Comparison of ENCODE assay signal across 11 mouse cellular contexts in the genomic region with DNA sequence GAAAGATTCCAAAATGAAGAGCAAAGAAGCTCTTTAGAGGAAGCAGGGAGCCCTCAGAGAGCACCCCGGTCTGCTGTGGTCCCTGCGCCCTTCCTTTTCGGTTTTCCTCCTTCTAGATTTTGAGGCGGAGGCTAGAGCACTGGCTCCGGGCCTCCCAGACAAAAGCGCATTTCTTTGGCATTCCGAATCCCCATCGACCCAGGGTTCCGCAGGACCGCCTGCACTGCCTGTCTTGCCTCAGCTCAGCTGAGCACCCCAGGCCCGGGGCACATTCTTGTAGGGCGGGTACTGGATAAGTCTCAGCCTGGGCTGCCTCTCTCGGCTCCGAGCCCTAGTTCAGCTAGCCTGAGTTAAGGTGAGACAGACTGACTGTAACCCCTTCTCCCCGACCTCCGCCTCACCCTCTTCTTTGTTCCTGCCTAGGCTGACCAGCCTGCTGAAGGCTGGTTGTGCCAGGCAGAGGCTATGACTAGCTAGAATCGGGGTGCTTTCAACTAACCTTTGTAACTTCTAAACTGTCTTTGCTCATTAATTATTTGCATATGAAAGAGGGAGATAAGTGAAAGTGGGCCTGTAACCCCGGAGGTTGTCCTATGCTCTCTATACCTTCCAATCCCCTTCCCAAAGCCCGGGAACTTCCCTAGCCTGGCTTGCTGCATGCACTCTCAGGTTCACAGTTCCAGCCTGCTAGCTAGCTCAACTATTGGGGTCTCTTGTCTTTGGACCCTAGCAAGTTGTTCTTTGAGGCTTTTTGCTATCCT. TPM values are rescaled to one million over a fixed set of nuclear protein-coding genes. Genes with fewer than 3 reads are reported as not detected.
A peak's percentile ranks its signal among the peaks of the same experiment; 100 is the strongest.
DNase-seq lines count a peak whose midpoint lies in the region; ATAC-seq and TF ChIP-seq lines count a peak whose summit lies in the region.
"Had no signal": no experiment of that assay in that cellular context is flagged by ENCODE, and none has a peak within 500 bp of the region (broad histone marks: within the 10 kb centered on the region; RNA-seq: fewer than 3 reads in every experiment).

No protein-coding gene starts in this region.

- ATAC-seq in G1E (ENCODE audit: extremely low read depth, insufficient number of reproducible peaks, low FRiP score, poor library complexity, severe bottlenecking): no peak
- ATAC-seq in limb, embryonic 14.5 days (ENCODE audit: low FRiP score, low read depth): no peak
- ATAC-seq in CD4-positive, CD25-positive, alpha-beta regulatory T cell, adult 4 months: no peak

- H3K27ac ChIP-seq in embryonic fibroblast, embryonic 13.5 days (ENCODE audit: insufficient read depth, low read length): peak overlapping the region; percentile 41
- no peak overlapping the region for H3K27ac ChIP-seq in limb, embryonic 14.5 days (replicated peaks; ENCODE audit: low read depth, low read length)
- H3K27ac ChIP-seq: liver, embryonic 14.5 days had no signal

- H3K4me1 ChIP-seq in G1E (ENCODE audit: insufficient read depth, low read depth, low read length): peaks cover 85% of the 10 kb centered on the region
- no peaks in the 10 kb centered on the region; the same call in 1 of the 2 replicates for H3K4me1 ChIP-seq in embryonic fibroblast, embryonic 13.5 days (ENCODE audit: control insufficient read depth, insufficient read depth, low read length)
- H3K4me1 ChIP-seq in limb, embryonic 14.5 days (ENCODE audit: control insufficient read depth, insufficient read depth, low read length): peaks cover 12% of the 10 kb centered on the region; the same call in 1 of the 2 replicates

- 4% methylated on average over 19 of the region's 19 CpGs for WGBS in limb, embryonic 14.5 days

- peak overlapping the region; percentile 77 for H3K4me3 ChIP-seq in G1E (ENCODE audit: low read depth, low read length)
- H3K4me3 ChIP-seq in embryonic fibroblast, embryonic 13.5 days (ENCODE audit: insufficient read depth, low read length): peak overlapping the region; percentile 33
- peak overlapping the region; percentile 31; the same call in 1 of the 2 replicates for H3K4me3 ChIP-seq in limb, embryonic 14.5 days (replicated peaks; ENCODE audit: low read length)

- H3K27me3 ChIP-seq in G1E (ENCODE audit: insufficient read depth, low read length): no peaks in the 10 kb centered on the region
- H3K27me3 ChIP-seq in limb, embryonic 14.5 days (ENCODE audit: control insufficient read depth, insufficient read depth, low read length): peaks cover 97% of the 10 kb centered on the region

- no peak for TF ChIP-seq CTCF in G1E (IDR thresholded peaks at IDR 0.05; ENCODE audit: low read depth, low read length)
- TF ChIP-seq CTCF in embryonic fibroblast, embryonic 13.5 days (IDR thresholded peaks at IDR 0.05; ENCODE audit: borderline replicate concordance, insufficient read depth, low read length): no peak

- H3K4me2 ChIP-seq in limb, embryonic 14.5 days (replicated peaks; ENCODE audit: low read depth, low read length, severe bottlenecking): peak overlapping the region; percentile 50

- DNase-seq in kidney, adult 18-20 months: peak; percentile 8
- DNase-seq in kidney, postnatal 36 days: no peak
- no peak for DNase-seq in G1E (ENCODE audit: low spot score)
- no peak for DNase-seq in limb, embryonic 14.5 days (ENCODE audit: low spot score)
- no peak for DNase-seq in thymus, postnatal 36 days
- DNase-seq: midbrain, embryonic 14.5 days; right cerebral cortex, adult 18-20 months had no signal

- H3K9me3 ChIP-seq in G1E (replicated peaks): no peaks in the 10 kb centered on the region
- no peaks in the 10 kb centered on the region for H3K9me3 ChIP-seq in limb, embryonic 14.5 days (ENCODE audit: control insufficient read depth, low read length)

- H3K36me3 ChIP-seq in G1E (replicated peaks): peaks cover 21% of the 10 kb centered on the region
- H3K36me3 ChIP-seq in limb, embryonic 14.5 days (ENCODE audit: control insufficient read depth, insufficient read depth, low read length): no peaks in the 10 kb centered on the region

- H3K9ac ChIP-seq in limb, embryonic 14.5 days (ENCODE audit: low read depth, low read length, severe bottlenecking): 0 out of 2 replicates have a peak overlapping the region, but pooled peaks have one; percentile 6
- H3K9ac ChIP-seq: liver, embryonic 14.5 days had no signal

- TF ChIP-seq POLR2A in embryonic fibroblast, embryonic 13.5 days (IDR thresholded peaks at IDR 0.05; ENCODE audit: low read depth, low read length): no peak
- TF ChIP-seq POLR2A in limb, embryonic 14.5 days (IDR thresholded peaks at IDR 0.05; ENCODE audit: borderline replicate concordance, extremely low read depth, insufficient read depth, insufficient read length): no peak

RNA-seq across cellular contexts. Expression of a gene that starts 3.1 kb away (rescaled TPM):
- 29.3 and 33.9 TPM in 2 replicates for total RNA-seq in G1E (2014; fragmentation: Nextera tagmentation)
- total RNA-seq in G1E (2017): 11.0 and 12.2 TPM in 2 replicates
- polyA plus RNA-seq in G1E (2012): 60.1 and 65.8 TPM in 2 replicates
- 12.5 and 12.6 TPM in 2 replicates for polyA plus RNA-seq in embryonic fibroblast, embryonic 13.5 days (2011; ENCODE audit: insufficient read length, low read depth, missing spikeins)
- 5.9 and 7.5 TPM in 2 replicates for polyA plus RNA-seq in limb, embryonic 14.5 days (2012; rRNA removed)
- polyA plus RNA-seq in limb, embryonic 14.5 days (2014; fragmentation: Nextera tagmentation; extraction: Ambion mirVana): 1.9 and 3.5 TPM in 2 replicates
- polyA plus RNA-seq in CD4-positive, CD25-positive, alpha-beta regulatory T cell, adult 4 months (2017; shearing (Covaris generic)): not detected
- polyA plus RNA-seq: midbrain, embryonic 14.5 days had no signal

RNA-seq across cellular contexts. Expression of a gene that starts 17.5 kb away (rescaled TPM):
- total RNA-seq in G1E (2014; fragmentation: Nextera tagmentation) (16.3 and 37.1 TPM in 2 replicates), G1E (2017) (8.6 and 12.0 TPM in 2 replicates)
- 27.1 and 28.6 TPM in 2 replicates for polyA plus RNA-seq in G1E (2012)
- 42.6 and 61.8 TPM in 2 replicates for polyA plus RNA-seq in embryonic fibroblast, embryonic 13.5 days (2011; ENCODE audit: insufficient read length, low read depth, missing spikeins)
- polyA plus RNA-seq in limb, embryonic 14.5 days (2012; rRNA removed): 8.0 and 10.4 TPM in 2 replicates
- polyA plus RNA-seq in limb, embryonic 14.5 days (2014; fragmentation: Nextera tagmentation; extraction: Ambion mirVana): 2.4 and 2.5 TPM in 2 replicates
- not detected for polyA plus RNA-seq in CD4-positive, CD25-positive, alpha-beta regulatory T cell, adult 4 months (2017; shearing (Covaris generic))
- polyA plus RNA-seq: midbrain, embryonic 14.5 days; thymus, postnatal 0 days had no signal

RNA-seq across cellular contexts. Expression of a gene that starts 25.2 kb away (rescaled TPM):
- total RNA-seq in G1E (2014; fragmentation: Nextera tagmentation): 21.1 and 26.6 TPM in 2 replicates
- total RNA-seq in G1E (2017): 2.0 and 2.7 TPM in 2 replicates
- 10.1 and 12.2 TPM in 2 replicates for polyA plus RNA-seq in G1E (2012)
- 28.5 and 45.5 TPM in 2 replicates for polyA plus RNA-seq in embryonic fibroblast, embryonic 13.5 days (2011; ENCODE audit: insufficient read length, low read depth, missing spikeins)
- polyA plus RNA-seq in limb, embryonic 14.5 days (2012; rRNA removed): 3.5 and 3.9 TPM in 2 replicates
- polyA plus RNA-seq in limb, embryonic 14.5 days (2014; fragmentation: Nextera tagmentation; extraction: Ambion mirVana): 1.9 TPM in 2 replicates
- under 1 TPM in 1 of 2 experiments, not detected in 1; 0.43 TPM for polyA plus RNA-seq in CD4-positive, CD25-positive, alpha-beta regulatory T cell, adult 4 months (2017; shearing (Covaris generic))
- polyA plus RNA-seq: midbrain, embryonic 14.5 days; thymus, postnatal 0 days had no signal

RNA-seq across cellular contexts. Expression of a gene that starts 39.3 kb away (rescaled TPM):
- 5.0 and 7.9 TPM in 2 replicates for total RNA-seq in G1E (2014; fragmentation: Nextera tagmentation)
- total RNA-seq in G1E (2017): 3.3 and 3.9 TPM in 2 replicates
- polyA plus RNA-seq in G1E (2012): 9.8 and 12.0 TPM in 2 replicates
- polyA plus RNA-seq in embryonic fibroblast, embryonic 13.5 days (2011; ENCODE audit: insufficient read length, low read depth, missing spikeins): 4.9 and 6.2 TPM in 2 replicates
- polyA plus RNA-seq in limb, embryonic 14.5 days (2012; rRNA removed): 2.1 TPM in 2 replicates
- polyA plus RNA-seq in limb, embryonic 14.5 days (2014; fragmentation: Nextera tagmentation; extraction: Ambion mirVana): 1.1 and 1.3 TPM in 2 replicates
- not detected for polyA plus RNA-seq in CD4-positive, CD25-positive, alpha-beta regulatory T cell, adult 4 months (2017; shearing (Covaris generic))
- polyA plus RNA-seq: midbrain, embryonic 14.5 days; thymus, postnatal 0 days had no signal

RNA-seq across cellular contexts. Expression of a gene that starts 48.3 kb away (rescaled TPM):
- 9.9 and 19.8 TPM in 2 replicates for total RNA-seq in G1E (2014; fragmentation: Nextera tagmentation)
- total RNA-seq in G1E (2017): 7.6 and 9.1 TPM in 2 replicates
- 11.4 and 12.4 TPM in 2 replicates for polyA plus RNA-seq in G1E (2012)
- 7.6 and 11.0 TPM in 2 replicates for polyA plus RNA-seq in embryonic fibroblast, embryonic 13.5 days (2011; ENCODE audit: insufficient read length, low read depth, missing spikeins)
- polyA plus RNA-seq in limb, embryonic 14.5 days (2012; rRNA removed): 7.6 and 9.0 TPM in 2 replicates
- polyA plus RNA-seq in limb, embryonic 14.5 days (2014; fragmentation: Nextera tagmentation; extraction: Ambion mirVana): 2.6 and 3.5 TPM in 2 replicates
- not detected for polyA plus RNA-seq in CD4-positive, CD25-positive, alpha-beta regulatory T cell, adult 4 months (2017; shearing (Covaris generic))
